Mouse (Mus musculus) CH12.LX (cell line): ENCODE measurements around the gene Shmt2.

Source experiments
- CTCF ChIP-seq, 2 experiments: IDR thresholded peaks in 1 of 2; conservative IDR thresholded peaks in 1 of 2; 2 replicates each; pipeline ENCODE4 v1.5.1; 2011 to 2012; ENCODE audit warnings: low read depth in 2 of 2, low read length in 2 of 2, improper control_type of control experiment in 1 of 2, inconsistent platforms in 1 of 2, mild to moderate bottlenecking in 1 of 2, moderate library complexity in 1 of 2
- E2F4 ChIP-seq: IDR thresholded peaks from 2 replicates; pipeline ENCODE4 v1.6.1; 2011; ENCODE audit warnings: low read depth, low read length, improper control_type of control experiment; ENCODE audit not compliant: insufficient replicate concordance
- EP300 ChIP-seq: IDR thresholded peaks from 2 replicates; pipeline ENCODE4 v1.6.1; 2011; ENCODE audit warnings: low read length, improper control_type of control experiment
- KAT2A ChIP-seq: IDR thresholded peaks from 2 replicates; pipeline ENCODE4 v1.6.1; 2012; ENCODE audit warnings: low read length, improper control_type of control experiment, inconsistent platforms; ENCODE audit not compliant: insufficient replicate concordance
- MAZ ChIP-seq: IDR thresholded peaks from 2 replicates; pipeline ENCODE4 v1.6.1; 2012; ENCODE audit warnings: low read depth, mild to moderate bottlenecking, inconsistent platforms, low read length, improper control_type of control experiment, moderate library complexity
- MXI1 ChIP-seq: IDR thresholded peaks from 2 replicates; pipeline ENCODE4 v1.6.1; 2011; ENCODE audit warnings: mild to moderate bottlenecking, low read depth, low read length, improper control_type of control experiment
- NRF1 ChIP-seq: IDR thresholded peaks from 2 replicates; pipeline ENCODE4 v1.6.1; 2014; ENCODE audit warnings: low read depth, mild to moderate bottlenecking, inconsistent platforms, low read length, improper control_type of control experiment, moderate library complexity
- POLR2A ChIP-seq: IDR thresholded peaks from 2 replicates; pipeline ENCODE4 v1.6.1; 2011; ENCODE audit warnings: low read depth, mild to moderate bottlenecking, improper control_type of control experiment, low read length

- no peak for TF ChIP-seq CTCF (conservative IDR thresholded peaks at IDR 0.05 in 1 of 2, IDR thresholded peaks at IDR 0.05 in 1 of 2; ENCODE audit: low read depth in 2 of 2, low read length in 2 of 2)
- no peak for TF ChIP-seq EP300
- no peak for TF ChIP-seq KAT2A
- TF ChIP-seq MXI1 = no peak
- no peak for TF ChIP-seq MAZ
- TF ChIP-seq E2F4 = no peak
- TF ChIP-seq POLR2A = no peak
- no peak for TF ChIP-seq NRF1
Observed at GRCm38 (mm10) chr10:127517941-127518340, 4.3 kb downstream of the Shmt2 start.
